Mouse (Mus musculus): ENCODE measurements around the gene S1pr4. TPM values are rescaled to one million over a fixed set of nuclear protein-coding genes. Genes with fewer than 3 reads are reported as not detected.

Gene S1pr4
- polyA plus RNA-seq, 1 experiment, result 0.04 TPM

DNA sequence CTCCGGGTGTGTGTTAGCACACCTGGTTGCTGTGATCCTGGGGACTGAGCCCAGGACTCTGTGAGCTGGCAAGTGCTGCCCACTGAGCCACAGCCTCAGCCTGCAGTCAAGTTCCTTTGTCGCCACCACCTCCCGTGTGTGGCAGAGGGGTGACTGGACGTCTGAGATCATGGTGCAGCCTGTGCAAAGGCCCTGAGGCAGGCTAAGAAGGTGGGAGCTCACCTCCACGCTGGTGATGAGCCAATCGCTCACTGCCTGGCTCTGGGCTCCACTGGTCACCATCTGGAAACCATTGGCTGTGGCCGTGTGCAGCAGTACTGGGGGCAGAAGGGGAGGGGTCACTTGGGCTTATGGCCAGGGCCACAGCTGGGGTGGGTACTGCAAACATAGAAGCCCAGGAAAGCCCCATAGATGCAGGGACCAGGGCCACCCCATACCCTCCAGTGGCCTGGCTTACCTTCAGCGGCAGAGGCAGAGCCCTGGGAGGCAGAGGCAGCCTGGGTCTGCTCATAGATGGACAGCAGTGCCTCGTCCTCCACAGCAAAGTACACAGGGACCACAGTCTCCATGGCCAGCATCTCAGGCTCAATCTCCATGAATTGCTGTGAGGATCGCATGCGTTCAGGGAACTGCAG, 7.2 kb downstream of the S1pr4 start:
- Histone ChIP-seq H3K4me1 (ENCODE audit: control insufficient read depth, insufficient read depth, low read length) (peaks cover 10% of the 10 kb centered on the region), H3K4me3 (ENCODE audit: control insufficient read depth, low read depth, low read length) (no peak overlapping the region), H3K27me3 (ENCODE audit: control insufficient read depth, insufficient read depth, low read length) (no peaks in the 10 kb centered on the region), H3K27ac (ENCODE audit: control insufficient read depth, insufficient read depth, low read depth, low read length) (no peak overlapping the region), H3K36me3 (ENCODE audit: control insufficient read depth, insufficient read depth, low read length) (no peaks in the 10 kb centered on the region; the same call in 1 of the 2 replicates)
- no peak for TF ChIP-seq POLR2A (IDR thresholded peaks at IDR 0.05; ENCODE audit: control insufficient read depth, low read depth, low read length)
- TF ChIP-seq CTCF (IDR thresholded peaks at IDR 0.05; ENCODE audit: control insufficient read depth, insufficient read depth, insufficient replicate concordance, low read depth, low read length), result no peak

DNA sequence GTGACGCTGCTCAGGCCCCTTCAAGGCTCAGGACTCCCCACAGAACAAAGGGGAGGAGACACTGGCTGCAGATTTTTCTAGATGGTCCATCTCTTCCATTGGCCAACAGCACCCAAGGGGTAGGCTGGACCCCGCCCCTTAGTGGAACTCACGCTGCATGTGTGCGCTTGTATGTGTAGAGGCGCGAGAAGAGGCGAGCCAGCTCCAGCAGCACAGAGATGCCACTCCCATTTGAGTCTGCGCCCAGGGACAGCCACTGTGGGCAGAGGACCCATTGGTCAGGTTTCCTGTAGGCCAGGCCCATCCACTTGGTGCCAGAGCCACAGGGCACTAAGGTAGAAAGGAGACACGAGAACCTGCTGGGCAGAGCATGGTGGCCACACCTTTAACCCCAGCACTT, 8.9 kb downstream of the S1pr4 start:
- TF ChIP-seq POLR2A (IDR thresholded peaks at IDR 0.05; ENCODE audit: control insufficient read depth, low read depth, low read length) (no peak), CTCF (IDR thresholded peaks at IDR 0.05; ENCODE audit: control insufficient read depth, insufficient read depth, insufficient replicate concordance, low read depth, low read length) (no peak)

DNA sequence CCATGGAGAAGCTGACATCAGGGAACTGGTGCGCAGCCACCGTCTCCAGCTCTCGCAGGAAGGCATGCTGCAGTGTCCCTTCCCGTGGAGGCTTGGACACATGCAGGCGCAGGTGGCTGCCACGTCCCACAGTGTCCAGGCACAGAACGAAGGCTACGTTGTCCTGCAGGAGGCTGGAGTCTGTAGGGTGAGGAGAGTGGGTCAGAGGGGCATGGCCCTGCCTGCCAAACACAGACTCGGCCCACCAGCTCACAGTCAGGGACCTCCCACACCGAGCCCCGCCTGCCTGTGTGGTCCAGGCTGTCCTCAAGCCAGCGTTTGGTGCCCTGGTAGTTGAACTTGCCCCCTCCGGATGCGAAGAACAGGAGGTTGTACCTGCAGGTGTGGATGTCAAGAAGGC, 10.0 kb downstream of the S1pr4 start:
- no peak for TF ChIP-seq POLR2A (IDR thresholded peaks at IDR 0.05; ENCODE audit: control insufficient read depth, low read depth, low read length)
- no peak for TF ChIP-seq CTCF (IDR thresholded peaks at IDR 0.05; ENCODE audit: control insufficient read depth, insufficient read depth, insufficient replicate concordance, low read depth, low read length)
- no peak overlapping the region for H3K27ac ChIP-seq (ENCODE audit: control insufficient read depth, insufficient read depth, low read depth, low read length)
- no peaks in the 10 kb centered on the region for H3K27me3 ChIP-seq (ENCODE audit: control insufficient read depth, insufficient read depth, low read length)
- H3K36me3 ChIP-seq (ENCODE audit: control insufficient read depth, insufficient read depth, low read length), result no peaks in the 10 kb centered on the region; the same call in 1 of the 2 replicates
- no peak overlapping the region for H3K4me3 ChIP-seq (ENCODE audit: control insufficient read depth, low read depth, low read length)
- peaks cover under 1% of the 10 kb centered on the region for H3K4me1 ChIP-seq (ENCODE audit: control insufficient read depth, insufficient read depth, low read length)

More for the DNA sequence above, 8.9 kb downstream of the S1pr4 start:
- no peak overlapping the region for H3K27ac ChIP-seq (ENCODE audit: control insufficient read depth, insufficient read depth, low read depth, low read length)
- H3K4me1 ChIP-seq (ENCODE audit: control insufficient read depth, insufficient read depth, low read length), result peaks cover 10% of the 10 kb centered on the region
- no peaks in the 10 kb centered on the region for H3K27me3 ChIP-seq (ENCODE audit: control insufficient read depth, insufficient read depth, low read length)
- H3K36me3 ChIP-seq (ENCODE audit: control insufficient read depth, insufficient read depth, low read length), result no peaks in the 10 kb centered on the region; the same call in 1 of the 2 replicates
- no peak overlapping the region for H3K4me3 ChIP-seq (ENCODE audit: control insufficient read depth, low read depth, low read length)

DNA sequence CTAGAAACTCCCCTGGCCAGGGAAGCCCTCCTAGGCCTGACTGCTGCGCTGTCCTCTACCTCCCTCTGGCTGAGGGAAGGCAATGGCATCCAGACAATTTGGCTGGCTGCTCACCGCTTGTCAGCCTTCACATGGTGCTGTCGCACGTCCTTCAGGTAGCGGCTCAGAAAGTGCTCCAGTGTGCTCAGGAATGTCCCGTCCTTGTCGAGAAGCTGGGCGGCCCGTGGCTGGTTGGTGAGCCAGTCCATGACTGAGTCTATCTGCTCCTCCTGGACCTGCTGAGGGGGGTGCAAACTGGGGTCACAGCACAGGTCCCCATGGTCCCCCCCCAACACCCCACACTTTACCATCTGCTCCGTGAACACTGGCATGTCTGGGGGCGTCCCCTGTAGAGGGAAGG, 11.9 kb downstream of the S1pr4 start:
- H3K4me1 ChIP-seq (ENCODE audit: control insufficient read depth, insufficient read depth, low read length), result peaks cover 5% of the 10 kb centered on the region; the same call in 1 of the 2 replicates
- H3K36me3 ChIP-seq (ENCODE audit: control insufficient read depth, insufficient read depth, low read length), result no peaks in the 10 kb centered on the region; the same call in 1 of the 2 replicates
- no peak overlapping the region for H3K27ac ChIP-seq (ENCODE audit: control insufficient read depth, insufficient read depth, low read depth, low read length)
- TF ChIP-seq POLR2A (IDR thresholded peaks at IDR 0.05; ENCODE audit: control insufficient read depth, low read depth, low read length), result no peak
- TF ChIP-seq CTCF (IDR thresholded peaks at IDR 0.05; ENCODE audit: control insufficient read depth, insufficient read depth, insufficient replicate concordance, low read depth, low read length), result no peak
- no peak overlapping the region for H3K4me3 ChIP-seq (ENCODE audit: control insufficient read depth, low read depth, low read length)
- no peaks in the 10 kb centered on the region for H3K27me3 ChIP-seq (ENCODE audit: control insufficient read depth, insufficient read depth, low read length)

DNA sequence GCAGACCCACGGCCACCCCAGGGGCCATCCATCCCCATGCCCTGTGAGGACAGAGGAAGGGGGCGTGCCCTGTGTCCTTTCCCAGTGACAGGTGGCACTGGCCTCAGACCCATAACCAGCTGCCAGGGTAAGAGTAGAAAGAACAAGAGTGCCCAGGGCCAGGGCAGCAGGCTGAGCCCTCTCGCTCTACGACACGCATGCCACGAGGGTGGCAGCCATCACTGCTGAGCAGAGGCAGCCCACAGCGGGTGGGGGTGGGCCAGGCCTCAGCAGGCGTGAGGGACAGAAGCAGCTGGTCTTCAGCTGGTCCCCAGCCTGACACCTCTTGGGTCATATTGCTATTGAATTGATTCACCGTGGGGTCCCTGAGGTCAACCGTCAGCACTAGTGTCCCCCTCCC, 13.4 kb downstream of the S1pr4 start:
- H3K4me3 ChIP-seq (ENCODE audit: control insufficient read depth, low read depth, low read length), result no peak overlapping the region
- peaks cover 13% of the 10 kb centered on the region for H3K4me1 ChIP-seq (ENCODE audit: control insufficient read depth, insufficient read depth, low read length)
- H3K27me3 ChIP-seq (ENCODE audit: control insufficient read depth, insufficient read depth, low read length), result no peaks in the 10 kb centered on the region; the same call in 1 of the 2 replicates
- H3K27ac ChIP-seq (ENCODE audit: control insufficient read depth, insufficient read depth, low read depth, low read length), result no peak overlapping the region
- no peaks in the 10 kb centered on the region; the same call in 1 of the 2 replicates for H3K36me3 ChIP-seq (ENCODE audit: control insufficient read depth, insufficient read depth, low read length)
- TF ChIP-seq CTCF (IDR thresholded peaks at IDR 0.05; ENCODE audit: control insufficient read depth, insufficient read depth, insufficient replicate concordance, low read depth, low read length), result no peak
- no peak for TF ChIP-seq POLR2A (IDR thresholded peaks at IDR 0.05; ENCODE audit: control insufficient read depth, low read depth, low read length)

DNA sequence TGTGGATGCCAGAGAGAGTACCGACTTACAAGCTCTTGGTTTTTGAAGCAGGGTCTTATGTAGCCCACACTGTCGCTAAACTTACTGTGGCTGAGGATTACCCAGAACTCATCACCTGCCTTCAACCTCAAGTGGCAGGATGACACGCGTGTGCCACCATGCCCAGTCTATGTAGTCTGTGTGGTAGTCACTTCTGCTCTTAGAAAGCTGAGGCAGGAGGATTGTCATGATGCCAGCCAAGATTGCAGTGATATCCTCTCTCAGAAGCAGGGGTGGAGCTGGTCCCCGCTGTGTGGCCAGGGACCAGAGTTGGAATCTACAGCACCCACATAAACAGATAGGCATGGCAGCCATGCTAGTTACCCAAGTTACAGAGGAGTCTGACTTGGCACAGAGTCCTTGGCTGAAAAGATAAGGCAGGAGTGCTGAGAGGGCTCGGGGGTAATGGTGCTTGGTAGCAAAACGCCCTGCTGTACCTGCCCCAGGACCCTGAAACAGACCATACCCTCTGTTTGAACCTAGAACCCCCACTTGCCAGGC, 14.4 kb downstream of the S1pr4 start:
- H3K27ac ChIP-seq (ENCODE audit: control insufficient read depth, insufficient read depth, low read depth, low read length), result no peak overlapping the region
- TF ChIP-seq POLR2A (IDR thresholded peaks at IDR 0.05; ENCODE audit: control insufficient read depth, low read depth, low read length) (no peak), CTCF (IDR thresholded peaks at IDR 0.05; ENCODE audit: control insufficient read depth, insufficient read depth, insufficient replicate concordance, low read depth, low read length) (no peak)

DNA sequence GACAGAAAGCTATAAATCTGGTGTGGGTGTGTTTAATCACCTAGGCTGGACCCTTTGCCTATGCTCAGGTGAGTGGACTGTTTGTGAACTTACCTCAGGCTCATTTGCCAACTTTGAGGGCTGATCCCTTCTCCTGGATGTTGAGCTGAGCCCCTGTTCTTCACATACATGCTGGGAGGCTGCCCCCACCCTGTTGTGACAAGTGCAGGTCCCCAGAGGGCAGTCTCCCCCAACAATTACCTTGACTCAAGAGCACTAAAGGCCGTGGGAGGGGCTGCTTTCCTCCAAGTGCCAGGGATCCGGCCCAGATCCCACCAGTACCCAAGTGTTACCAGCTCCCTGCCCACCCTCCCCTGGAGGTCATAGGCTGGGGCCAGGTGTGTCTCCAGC, 14.9 kb downstream of the S1pr4 start:
- Histone ChIP-seq H3K36me3 (ENCODE audit: control insufficient read depth, insufficient read depth, low read length) (no peaks in the 10 kb centered on the region; the same call in 1 of the 2 replicates), H3K4me3 (ENCODE audit: control insufficient read depth, low read depth, low read length) (no peak overlapping the region), H3K4me1 (ENCODE audit: control insufficient read depth, insufficient read depth, low read length) (peaks cover 13% of the 10 kb centered on the region), H3K27me3 (ENCODE audit: control insufficient read depth, insufficient read depth, low read length) (no peaks in the 10 kb centered on the region; the same call in 1 of the 2 replicates), H3K27ac (ENCODE audit: control insufficient read depth, insufficient read depth, low read depth, low read length) (no peak overlapping the region)
- TF ChIP-seq POLR2A (IDR thresholded peaks at IDR 0.05; ENCODE audit: control insufficient read depth, low read depth, low read length) (no peak), CTCF (IDR thresholded peaks at IDR 0.05; ENCODE audit: control insufficient read depth, insufficient read depth, insufficient replicate concordance, low read depth, low read length) (no peak)

More for the DNA sequence above, 14.4 kb downstream of the S1pr4 start:
- Histone ChIP-seq H3K36me3 (ENCODE audit: control insufficient read depth, insufficient read depth, low read length) (no peaks in the 10 kb centered on the region; the same call in 1 of the 2 replicates), H3K4me3 (ENCODE audit: control insufficient read depth, low read depth, low read length) (no peak overlapping the region), H3K4me1 (ENCODE audit: control insufficient read depth, insufficient read depth, low read length) (peaks cover 13% of the 10 kb centered on the region), H3K27me3 (ENCODE audit: control insufficient read depth, insufficient read depth, low read length) (no peaks in the 10 kb centered on the region; the same call in 1 of the 2 replicates)
